Mouse (Mus musculus) lung, embryonic 16.5 days (tissue): ENCODE results near the gene Gm45844. TPM values are rescaled to one million over a fixed set of nuclear protein-coding genes. Genes with fewer than 3 reads are reported as not detected.
A peak's percentile ranks its signal among the peaks of the same experiment; 100 is the strongest.
"Not testable (repeated sequence)": the region's sequence is repeated elsewhere in the genome, so short reads cannot be mapped to it uniquely, and the experiment has no call there.

Experiments
- ATAC-seq: fragments of 200-750 bp; cut with Nextera tagmentation; 2 replicates; pipeline ENCODE4 v1.8.0; 2017; ENCODE audit warnings: low read depth, mild to moderate bottlenecking, moderate library complexity
- H3K27ac ChIP-seq: fragments of 300-500 bp; sonication (generic); 2 replicates; pipeline ENCODE4 v1.5.1; 2014; ENCODE audit warnings: mild to moderate bottlenecking, control low read depth, low read length
- H3K27me3 ChIP-seq: fragments of 300-500 bp; sonication (generic); 2 replicates; pipeline ENCODE4 v1.6.1; 2014; ENCODE audit warnings: low read depth, low read length, mixed read lengths; ENCODE audit not compliant: control insufficient read depth, insufficient read depth
- H3K36me3 ChIP-seq: fragments of 300-500 bp; sonication (generic); 2 replicates; pipeline ENCODE4 v1.6.1; 2014; ENCODE audit warnings: low read length; ENCODE audit not compliant: control insufficient read depth, insufficient read depth
- H3K4me1 ChIP-seq: fragments of 300-500 bp; sonication (generic); replicated peaks from 2 replicates; pipeline ENCODE4 v1.6.1; 2014; ENCODE audit warnings: low read length, mixed read lengths; ENCODE audit not compliant: control insufficient read depth, insufficient read depth
- H3K4me2 ChIP-seq: fragments of 300-500 bp; sonication (generic); 2 replicates; pipeline ENCODE4 v1.6.1; 2014; ENCODE audit warnings: low read depth, low read length, control low read depth
- H3K4me3 ChIP-seq: fragments of 300-500 bp; sonication (generic); 2 replicates; pipeline ENCODE4 v1.5.1; 2014; ENCODE audit warnings: mild to moderate bottlenecking, low read length, control low read depth
- H3K9ac ChIP-seq: fragments of 300-500 bp; sonication (generic); 2 replicates; pipeline ENCODE4 v1.6.1; 2014; ENCODE audit warnings: low read length, control low read depth
- H3K9me3 ChIP-seq: fragments of 300-500 bp; sonication (generic); 2 replicates; pipeline ENCODE4 v1.6.1; 2016; ENCODE audit warnings: low read length; ENCODE audit not compliant: control insufficient read depth
- WGBS: fragments of 180-500 bp; shearing (Covaris S2); extraction: QIAGEN DNeasy Blood & Tissue Kit; methylation state at CpG from one replicate; pipeline ENCODE4 v1.1.7; 2014; 5-methylcytosine and 5-hydroxymethylcytosine counted together
- polyA plus RNA-seq: library from polyadenylated mRNA; unstranded; fragments of >200 nt; fragmentation: Nextera tagmentation; extraction: Ambion mirVana; gene quantifications from 2 replicates; pipeline ENCODE4 v1.2.1, GENCODE M21; 2015

The Gm45844 gene
- polyA plus RNA-seq, result 2.9 TPM in 2 replicates

- peak within 1 kb of the TSS; percentile 46 for H3K4me3 ChIP-seq
- ATAC-seq, result peak; percentile 99
- H3K9ac ChIP-seq, result peak within 1 kb of the TSS; percentile 43; the same call in 1 of the 2 replicates
- not testable (repeated sequence) for H3K9me3 ChIP-seq, H3K36me3 ChIP-seq, H3K4me1 ChIP-seq, H3K27me3 ChIP-seq
- peak within 1 kb of the TSS; percentile 61 for H3K27ac ChIP-seq
- 42% methylated on average over 45 of the region's 45 CpGs for WGBS
- peak within 1 kb of the TSS; percentile 41 for H3K4me2 ChIP-seq
Measured at GRCm38 (mm10) chr7:7277966-7278567, at the start of gene Gm45844. Gene Gm45844 (minus strand): TSS chr7:7278289.

GRCm38 (mm10) chr7:7295595-7295994 lies 17.5 kb upstream of the Gm45844 start:
- Histone ChIP-seq H3K9me3 (no peaks in the 10 kb centered on the region), H3K4me2 (no peak overlapping the region), H3K27ac (no peak overlapping the region), H3K4me3 (no peak overlapping the region), H3K27me3 (no peaks in the 10 kb centered on the region), H3K36me3 (peaks cover 23% of the 10 kb centered on the region), H3K9ac (no peak overlapping the region), H3K4me1 (no peaks in the 10 kb centered on the region; the same call in 1 of the 2 replicates)
- 74% methylated on average over 16 of the region's 16 CpGs for WGBS
- no peak for ATAC-seq

GRCm38 (mm10) chr7:7281383-7281782 lies 3.3 kb upstream of the Gm45844 start:
- Histone ChIP-seq H3K4me2 (no peak overlapping the region), H3K36me3 (peaks cover 12% of the 10 kb centered on the region; the same call in 1 of the 2 replicates), H3K9me3 (peaks cover 3% of the 10 kb centered on the region), H3K9ac (no peak overlapping the region), H3K4me3 (no peak overlapping the region), H3K27ac (no peak overlapping the region), H3K4me1 (no peaks in the 10 kb centered on the region), H3K27me3 (no peaks in the 10 kb centered on the region)
- 65% methylated on average over 1 of the region's 1 CpGs for WGBS
- ATAC-seq, result no peak

GRCm38 (mm10) chr7:7277556-7277955 lies 533 bp downstream of the Gm45844 start:
- H3K36me3 ChIP-seq, H3K4me1 ChIP-seq, H3K9me3 ChIP-seq, H3K27me3 ChIP-seq: not testable (repeated sequence)
- Histone ChIP-seq H3K4me3 (peak overlapping the region; percentile 46), H3K9ac (peak overlapping the region; percentile 43; the same call in 1 of the 2 replicates), H3K4me2 (peak overlapping the region; percentile 41), H3K27ac (peak overlapping the region; percentile 61)
- ATAC-seq, result peak; percentile 63; the same call in 1 of the 2 replicates
- 38% methylated on average over 24 of the region's 24 CpGs for WGBS

GRCm38 (mm10) chr7:7247228-7247627 lies 30.9 kb downstream of the Gm45844 start, which contains the start of gene Vmn2r29:
Gene Vmn2r29 (minus strand): TSS chr7:7247328.
- WGBS, result no CpG with 5 or more reads among the region's 1 CpGs
- ATAC-seq, H3K27me3 ChIP-seq, H3K36me3 ChIP-seq, H3K4me1 ChIP-seq, H3K27ac ChIP-seq, H3K4me2 ChIP-seq, H3K9ac ChIP-seq, H3K9me3 ChIP-seq, H3K4me3 ChIP-seq: not testable (repeated sequence)

- H3K27me3 ChIP-seq, ATAC-seq, H3K36me3 ChIP-seq, H3K27ac ChIP-seq, H3K9me3 ChIP-seq, H3K4me1 ChIP-seq: not testable (repeated sequence)
- WGBS, result 2% methylated on average over 24 of the region's 24 CpGs
- peak within 1 kb of the TSS; percentile 67 for H3K9ac ChIP-seq
- peak within 1 kb of the TSS; percentile 55 for H3K4me3 ChIP-seq
- peak within 1 kb of the TSS; percentile 64 for H3K4me2 ChIP-seq
Measured at GRCm38 (mm10) chr7:7209313-7210151, 68.6 kb downstream of the Gm45844 start, which contains the start of gene Zfp772. Gene Zfp772 (minus strand): TSS chr7:7209998.

- H3K9me3 ChIP-seq, result no peaks in the 10 kb centered on the region
- no peak overlapping the region for H3K27ac ChIP-seq
- 9% methylated on average over 18 of the region's 18 CpGs for WGBS
- H3K4me3 ChIP-seq, result peak overlapping the region; percentile 67
- peak; percentile 96 for ATAC-seq
- no peaks in the 10 kb centered on the region for H3K4me1 ChIP-seq
- H3K9ac ChIP-seq, result peak overlapping the region; percentile 62; the same call in 1 of the 2 replicates
- H3K36me3 ChIP-seq, result no peaks in the 10 kb centered on the region
- peak overlapping the region; percentile 57 for H3K4me2 ChIP-seq
- no peaks in the 10 kb centered on the region for H3K27me3 ChIP-seq
Measured at GRCm38 (mm10) chr7:7188191-7188942, 89.7 kb downstream of the Gm45844 start.

GRCm38 (mm10) chr7:7187417-7188190 lies 90.5 kb downstream of the Gm45844 start:
- Histone ChIP-seq H3K4me2 (peak overlapping the region; percentile 57), H3K4me3 (peak overlapping the region; percentile 67), H3K9ac (no peak overlapping the region), H3K27me3 (no peaks in the 10 kb centered on the region), H3K27ac (no peak overlapping the region), H3K36me3 (0 out of 2 replicates have a peak, but pooled peaks cover 3% of the 10 kb centered on the region), H3K9me3 (no peaks in the 10 kb centered on the region), H3K4me1 (no peaks in the 10 kb centered on the region)
- WGBS, result 9% methylated on average over 13 of the region's 13 CpGs
- peak; percentile 68 for ATAC-seq
